Mouse (Mus musculus) neural tube, embryonic 15.5 days (tissue): ENCODE data around the gene St3gal5. TPM values are rescaled to one million over a fixed set of nuclear protein-coding genes. Genes with fewer than 3 reads are reported as not detected.

ENCODE experiments used
- ATAC-seq: fragments of 200-750 bp; cut with Nextera tagmentation; 2 replicates; pipeline ENCODE4 v1.8.0; 2017; ENCODE audit warnings: mild to moderate bottlenecking, moderate TSS enrichment, moderate library complexity; ENCODE audit not compliant: low FRiP score
- H3K27ac ChIP-seq: fragments of 300-500 bp; sonication (generic); replicated peaks from 2 replicates; pipeline ENCODE4 v1.5.1; 2015; ENCODE audit warnings: mild to moderate bottlenecking, inconsistent platforms
- H3K27me3 ChIP-seq: fragments of 300-500 bp; sonication (generic); replicated peaks from 2 replicates; pipeline ENCODE4 v1.6.1; 2015; ENCODE audit warnings: inconsistent platforms
- H3K36me3 ChIP-seq: fragments of 300-500 bp; sonication (generic); 2 replicates; pipeline ENCODE4 v1.6.1; 2015; ENCODE audit warnings: inconsistent platforms
- H3K4me1 ChIP-seq: fragments of 300-500 bp; sonication (generic); 2 replicates; pipeline ENCODE4 v1.6.1; 2015; ENCODE audit warnings: inconsistent platforms
- H3K4me2 ChIP-seq: fragments of 300-500 bp; sonication (generic); 2 replicates; pipeline ENCODE4 v1.6.1; 2015; ENCODE audit warnings: inconsistent platforms, mild to moderate bottlenecking, moderate library complexity
- H3K4me3 ChIP-seq: fragments of 300-500 bp; sonication (generic); replicated peaks from 2 replicates; pipeline ENCODE4 v1.5.1; 2015; ENCODE audit warnings: mild to moderate bottlenecking, inconsistent platforms
- H3K9ac ChIP-seq: fragments of 300-500 bp; sonication (generic); replicated peaks from 2 replicates; pipeline ENCODE4 v1.6.1; 2015; ENCODE audit warnings: mild to moderate bottlenecking, inconsistent platforms
- H3K9me3 ChIP-seq: fragments of 300-500 bp; sonication (generic); replicated peaks from 2 replicates; pipeline ENCODE4 v1.6.1; 2016; ENCODE audit warnings: inconsistent platforms
- WGBS: fragments of 180-500 bp; shearing (Covaris S2); methylation state at CpG from one replicate; pipeline ENCODE4 v1.1.7; 2015; ENCODE audit warnings: mixed read lengths; 5-methylcytosine and 5-hydroxymethylcytosine counted together
- polyA plus RNA-seq: library from polyadenylated mRNA; unstranded; fragments of >200 nt; fragmentation: Nextera tagmentation; extraction: Ambion mirVana; gene quantifications from 2 replicates; pipeline ENCODE4 v1.2.1, GENCODE M21; 2015

Gene St3gal5
- polyA plus RNA-seq, 1 experiment from 2014 or later: 76.0 TPM

GRCm38 (mm10) chr6:72176004-72176403, 78.6 kb downstream of the St3gal5 start:
- Histone ChIP-seq H3K36me3 (no peaks in the 10 kb centered on the region), H3K9me3 (no peaks in the 10 kb centered on the region), H3K27me3 (no peaks in the 10 kb centered on the region), H3K4me2 (no peak overlapping the region), H3K9ac (no peak overlapping the region), H3K4me1 (no peaks in the 10 kb centered on the region), H3K4me3 (no peak overlapping the region), H3K27ac (no peak overlapping the region)
- ATAC-seq: no peak
- WGBS: 57% methylated on average over 5 of the region's 5 CpGs

- 76% methylated on average over 3 of the region's 3 CpGs for WGBS
- Histone ChIP-seq H3K4me1 (0 out of 2 replicates have a peak, but pooled peaks cover 2% of the 10 kb centered on the region), H3K36me3 (no peaks in the 10 kb centered on the region), H3K9ac (no peak overlapping the region), H3K9me3 (no peaks in the 10 kb centered on the region), H3K4me2 (no peak overlapping the region), H3K27me3 (no peaks in the 10 kb centered on the region), H3K27ac (no peak overlapping the region), H3K4me3 (no peak overlapping the region)
- ATAC-seq: no peak
Observed at GRCm38 (mm10) chr6:72177417-72177816, 80.0 kb downstream of the St3gal5 start.

- Histone ChIP-seq H3K27ac (no peak overlapping the region), H3K36me3 (no peaks in the 10 kb centered on the region), H3K27me3 (no peaks in the 10 kb centered on the region), H3K4me2 (no peak overlapping the region), H3K9me3 (no peaks in the 10 kb centered on the region), H3K4me1 (0 out of 2 replicates have a peak, but pooled peaks cover 7% of the 10 kb centered on the region), H3K9ac (no peak overlapping the region), H3K4me3 (no peak overlapping the region)
- 88% methylated on average over 3 of the region's 3 CpGs for WGBS
- ATAC-seq: no peak
Observed at GRCm38 (mm10) chr6:72179006-72179405, 81.6 kb downstream of the St3gal5 start.

- H3K9me3 ChIP-seq: no peaks in the 10 kb centered on the region
- H3K4me3 ChIP-seq: no peak overlapping the region
- 0 out of 2 replicates have a peak, but pooled peaks cover 3% of the 10 kb centered on the region for H3K27me3 ChIP-seq
- 83% methylated on average over 12 of the region's 12 CpGs for WGBS
- no peaks in the 10 kb centered on the region for H3K36me3 ChIP-seq
- ATAC-seq: no peak
- H3K9ac ChIP-seq: no peak overlapping the region
- no peak overlapping the region for H3K27ac ChIP-seq
- no peak overlapping the region for H3K4me2 ChIP-seq
- 0 out of 2 replicates have a peak, but pooled peaks cover 7% of the 10 kb centered on the region for H3K4me1 ChIP-seq
Observed at GRCm38 (mm10) chr6:72179562-72180502, 82.4 kb downstream of the St3gal5 start.

- Histone ChIP-seq H3K9ac (no peak overlapping the region), H3K27me3 (peaks cover 29% of the 10 kb centered on the region), H3K9me3 (no peaks in the 10 kb centered on the region), H3K4me1 (peaks cover 19% of the 10 kb centered on the region), H3K4me2 (no peak overlapping the region), H3K27ac (no peak overlapping the region), H3K4me3 (no peak overlapping the region), H3K36me3 (no peaks in the 10 kb centered on the region)
- ATAC-seq: no peak
- 82% methylated on average over 5 of the region's 5 CpGs for WGBS
Observed at GRCm38 (mm10) chr6:72184576-72184975, 87.2 kb downstream of the St3gal5 start.

GRCm38 (mm10) chr6:72185893-72186490, 88.6 kb downstream of the St3gal5 start:
- no peak overlapping the region for H3K27ac ChIP-seq
- H3K9ac ChIP-seq: no peak overlapping the region
- 6% methylated on average over 6 of the region's 6 CpGs for WGBS
- H3K36me3 ChIP-seq: no peaks in the 10 kb centered on the region
- H3K27me3 ChIP-seq: peaks cover 40% of the 10 kb centered on the region
- H3K4me1 ChIP-seq: peaks cover 22% of the 10 kb centered on the region
- H3K9me3 ChIP-seq: no peaks in the 10 kb centered on the region
- peak; percentile 73 for ATAC-seq
- H3K4me3 ChIP-seq: no peak overlapping the region
- no peak overlapping the region for H3K4me2 ChIP-seq

GRCm38 (mm10) chr6:72186809-72187208, 89.4 kb downstream of the St3gal5 start:
- no peak overlapping the region for H3K27ac ChIP-seq
- no peak overlapping the region for H3K9ac ChIP-seq
- no peak overlapping the region for H3K4me3 ChIP-seq
- H3K36me3 ChIP-seq: no peaks in the 10 kb centered on the region
- no peak for ATAC-seq
- 78% methylated on average over 6 of the region's 6 CpGs for WGBS
- no peak overlapping the region for H3K4me2 ChIP-seq
- H3K4me1 ChIP-seq: peaks cover 22% of the 10 kb centered on the region
- H3K27me3 ChIP-seq: peaks cover 47% of the 10 kb centered on the region
- no peaks in the 10 kb centered on the region for H3K9me3 ChIP-seq

GRCm38 (mm10) chr6:72189061-72189863, 91.9 kb downstream of the St3gal5 start:
- H3K27me3 ChIP-seq: peaks cover 44% of the 10 kb centered on the region
- no peak for ATAC-seq

GRCm38 (mm10) chr6:72190120-72190519, 92.7 kb downstream of the St3gal5 start:
- no peak overlapping the region for H3K27ac ChIP-seq
- H3K4me2 ChIP-seq: no peak overlapping the region
- no peak overlapping the region for H3K4me3 ChIP-seq
- no peaks in the 10 kb centered on the region for H3K9me3 ChIP-seq
- H3K9ac ChIP-seq: no peak overlapping the region
- H3K4me1 ChIP-seq: peaks cover 15% of the 10 kb centered on the region
- WGBS: 39% methylated on average over 6 of the region's 6 CpGs
- H3K27me3 ChIP-seq: peaks cover 43% of the 10 kb centered on the region
- no peak for ATAC-seq
- H3K36me3 ChIP-seq: no peaks in the 10 kb centered on the region

More at GRCm38 (mm10) chr6:72189061-72189863, 91.9 kb downstream of the St3gal5 start:
- Histone ChIP-seq H3K4me3 (peak overlapping the region; percentile 9), H3K36me3 (no peaks in the 10 kb centered on the region), H3K9ac (0 out of 2 replicates have a peak overlapping the region, but pooled peaks have one; percentile 0), H3K4me1 (peaks cover 15% of the 10 kb centered on the region), H3K9me3 (no peaks in the 10 kb centered on the region), H3K27ac (no peak overlapping the region), H3K4me2 (peak overlapping the region; percentile 55)
- WGBS: 5% methylated on average over 27 of the region's 29 CpGs

- peaks cover 15% of the 10 kb centered on the region for H3K4me1 ChIP-seq
- no peak overlapping the region for H3K4me3 ChIP-seq
- no peak overlapping the region for H3K27ac ChIP-seq
- no peak for ATAC-seq
- H3K4me2 ChIP-seq: no peak overlapping the region
- 59% methylated on average over 5 of the region's 5 CpGs for WGBS
- no peaks in the 10 kb centered on the region for H3K9me3 ChIP-seq
- H3K9ac ChIP-seq: no peak overlapping the region
- no peaks in the 10 kb centered on the region for H3K36me3 ChIP-seq
- H3K27me3 ChIP-seq: peaks cover 42% of the 10 kb centered on the region
Observed at GRCm38 (mm10) chr6:72190577-72190976, 93.2 kb downstream of the St3gal5 start.

GRCm38 (mm10) chr6:72196660-72197059, 99.3 kb downstream of the St3gal5 start:
- no peak overlapping the region for H3K4me3 ChIP-seq
- H3K4me2 ChIP-seq: no peak overlapping the region
- peaks cover 3% of the 10 kb centered on the region; the same call in 1 of the 2 replicates for H3K27me3 ChIP-seq
- no peaks in the 10 kb centered on the region for H3K36me3 ChIP-seq
- H3K4me1 ChIP-seq: 0 out of 2 replicates have a peak, but pooled peaks cover 7% of the 10 kb centered on the region
- WGBS: 86% methylated on average over 3 of the region's 3 CpGs
- ATAC-seq: no peak
- no peaks in the 10 kb centered on the region for H3K9me3 ChIP-seq
- H3K27ac ChIP-seq: no peak overlapping the region
- H3K9ac ChIP-seq: no peak overlapping the region
